Mouse (Mus musculus): ENCODE measurements around the gene Tmem214. TPM values are rescaled to one million over a fixed set of nuclear protein-coding genes. Genes with fewer than 3 reads are reported as not detected.

The Tmem214 gene
- polyA plus RNA-seq, 1 experiment, result 60.3 TPM

- Histone ChIP-seq H3K4me3 (ENCODE audit: extremely low read depth, insufficient read depth, insufficient read length) (no peak overlapping the region), H3K4me1 (ENCODE audit: control insufficient read depth, insufficient read depth, insufficient read length) (no peaks in the 10 kb centered on the region), H3K27me3 (ENCODE audit: control insufficient read depth, insufficient read depth, low read length) (no peaks in the 10 kb centered on the region), H3K36me3 (ENCODE audit: control insufficient read depth, insufficient read depth, low read length) (no peaks in the 10 kb centered on the region), H3K27ac (ENCODE audit: insufficient read depth, low read length) (no peak overlapping the region)
- no peak for DNase-seq (ENCODE audit: low read depth in 1 of 2, low spot score in 2 of 2)
- WGBS, result 93% methylated on average over 2 of the region's 2 CpGs
- no peak for TF ChIP-seq CTCF (IDR thresholded peaks at IDR 0.05; ENCODE audit: extremely low read depth, insufficient read depth, insufficient read length, insufficient replicate concordance)
- TF ChIP-seq POLR2A (IDR thresholded peaks at IDR 0.05; ENCODE audit: low read depth, low read length), result no peak
Measured at GRCm38 (mm10) chr5:30856124-30856523, 11.7 kb upstream of the Tmem214 start.

GRCm38 (mm10) chr5:30863852-30864251 lies 4.0 kb upstream of the Tmem214 start:
- H3K4me1 ChIP-seq (ENCODE audit: control insufficient read depth, insufficient read depth, insufficient read length), result peaks cover 4% of the 10 kb centered on the region; the same call in 1 of the 2 replicates
- no peak overlapping the region for H3K4me3 ChIP-seq (ENCODE audit: extremely low read depth, insufficient read depth, insufficient read length)
- 70% methylated on average over 4 of the region's 4 CpGs for WGBS
- no peaks in the 10 kb centered on the region for H3K27me3 ChIP-seq (ENCODE audit: control insufficient read depth, insufficient read depth, low read length)
- no peak for TF ChIP-seq CTCF (IDR thresholded peaks at IDR 0.05; ENCODE audit: extremely low read depth, insufficient read depth, insufficient read length, insufficient replicate concordance)
- no peak for TF ChIP-seq POLR2A (IDR thresholded peaks at IDR 0.05; ENCODE audit: low read depth, low read length)
- DNase-seq (ENCODE audit: low read depth in 1 of 2, low spot score in 2 of 2), result no peak
- no peaks in the 10 kb centered on the region for H3K36me3 ChIP-seq (ENCODE audit: control insufficient read depth, insufficient read depth, low read length)
- no peak overlapping the region for H3K27ac ChIP-seq (ENCODE audit: insufficient read depth, low read length)

GRCm38 (mm10) chr5:30864322-30864721 lies 3.5 kb upstream of the Tmem214 start:
- Histone ChIP-seq H3K36me3 (ENCODE audit: control insufficient read depth, insufficient read depth, low read length) (no peaks in the 10 kb centered on the region), H3K4me3 (ENCODE audit: extremely low read depth, insufficient read depth, insufficient read length) (no peak overlapping the region), H3K27ac (ENCODE audit: insufficient read depth, low read length) (no peak overlapping the region), H3K27me3 (ENCODE audit: control insufficient read depth, insufficient read depth, low read length) (no peaks in the 10 kb centered on the region), H3K4me1 (ENCODE audit: control insufficient read depth, insufficient read depth, insufficient read length) (peaks cover 7% of the 10 kb centered on the region; the same call in 1 of the 2 replicates)
- no peak for TF ChIP-seq CTCF (IDR thresholded peaks at IDR 0.05; ENCODE audit: extremely low read depth, insufficient read depth, insufficient read length, insufficient replicate concordance)
- TF ChIP-seq POLR2A (IDR thresholded peaks at IDR 0.05; ENCODE audit: low read depth, low read length), result no peak
- WGBS, result 79% methylated on average over 15 of the region's 15 CpGs
- no peak for DNase-seq (ENCODE audit: low read depth in 1 of 2, low spot score in 2 of 2)

GRCm38 (mm10) chr5:30866871-30867270 lies 941 bp upstream of the Tmem214 start:
- Histone ChIP-seq H3K4me3 (ENCODE audit: extremely low read depth, insufficient read depth, insufficient read length) (no peak overlapping the region), H3K27ac (ENCODE audit: insufficient read depth, low read length) (peak overlapping the region; percentile 42), H3K36me3 (ENCODE audit: control insufficient read depth, insufficient read depth, low read length) (peaks cover 5% of the 10 kb centered on the region; the same call in 1 of the 2 replicates), H3K27me3 (ENCODE audit: control insufficient read depth, insufficient read depth, low read length) (no peaks in the 10 kb centered on the region), H3K4me1 (ENCODE audit: control insufficient read depth, insufficient read depth, insufficient read length) (peaks cover 7% of the 10 kb centered on the region; the same call in 1 of the 2 replicates)
- WGBS, result 24% methylated on average over 3 of the region's 3 CpGs
- no peak for TF ChIP-seq POLR2A (IDR thresholded peaks at IDR 0.05; ENCODE audit: low read depth, low read length)
- no peak for TF ChIP-seq CTCF (IDR thresholded peaks at IDR 0.05; ENCODE audit: extremely low read depth, insufficient read depth, insufficient read length, insufficient replicate concordance)
- peak in 1 of 2 experiments; percentile 22 for DNase-seq (ENCODE audit: low read depth in 1 of 2, low spot score in 2 of 2)

- Histone ChIP-seq H3K27me3 (ENCODE audit: control insufficient read depth, insufficient read depth, low read length) (no peaks in the 10 kb centered on the region), H3K4me1 (ENCODE audit: control insufficient read depth, insufficient read depth, insufficient read length) (peaks cover 7% of the 10 kb centered on the region; the same call in 1 of the 2 replicates), H3K36me3 (ENCODE audit: control insufficient read depth, insufficient read depth, low read length) (peaks cover 22% of the 10 kb centered on the region), H3K4me3 (ENCODE audit: extremely low read depth, insufficient read depth, insufficient read length) (peak overlapping the region; percentile 37; the same call in 1 of the 2 replicates), H3K27ac (ENCODE audit: insufficient read depth, low read length) (peak overlapping the region; percentile 2; the same call in 1 of the 2 replicates)
- WGBS, result 29% methylated on average over 9 of the region's 9 CpGs
- no peak for TF ChIP-seq CTCF (IDR thresholded peaks at IDR 0.05; ENCODE audit: extremely low read depth, insufficient read depth, insufficient read length, insufficient replicate concordance)
- no peak for DNase-seq (ENCODE audit: low read depth in 1 of 2, low spot score in 2 of 2)
Measured at GRCm38 (mm10) chr5:30868981-30869380, 1.2 kb downstream of the Tmem214 start.

GRCm38 (mm10) chr5:30869405-30870130 lies 1.8 kb downstream of the Tmem214 start:
- TF ChIP-seq POLR2A (IDR thresholded peaks at IDR 0.05; ENCODE audit: low read depth, low read length) (peak; percentile 49), CTCF (IDR thresholded peaks at IDR 0.05; ENCODE audit: extremely low read depth, insufficient read depth, insufficient read length, insufficient replicate concordance) (no peak)
- Histone ChIP-seq H3K4me3 (ENCODE audit: extremely low read depth, insufficient read depth, insufficient read length) (peak overlapping the region; percentile 88), H3K36me3 (ENCODE audit: control insufficient read depth, insufficient read depth, low read length) (peaks cover 27% of the 10 kb centered on the region), H3K27ac (ENCODE audit: insufficient read depth, low read length) (peak overlapping the region; percentile 2; the same call in 1 of the 2 replicates), H3K27me3 (ENCODE audit: control insufficient read depth, insufficient read depth, low read length) (no peaks in the 10 kb centered on the region), H3K4me1 (ENCODE audit: control insufficient read depth, insufficient read depth, insufficient read length) (peaks cover 7% of the 10 kb centered on the region; the same call in 1 of the 2 replicates)
- peak; percentile 64 to 94 for DNase-seq (ENCODE audit: low read depth in 1 of 2, low spot score in 2 of 2)
- under 1% methylated on average over 56 of the region's 63 CpGs for WGBS

- H3K4me3 ChIP-seq (ENCODE audit: extremely low read depth, insufficient read depth, insufficient read length), result peak overlapping the region; percentile 88
- H3K36me3 ChIP-seq (ENCODE audit: control insufficient read depth, insufficient read depth, low read length), result peaks cover 31% of the 10 kb centered on the region
- H3K27me3 ChIP-seq (ENCODE audit: control insufficient read depth, insufficient read depth, low read length), result no peaks in the 10 kb centered on the region
- WGBS, result 18% methylated on average over 2 of the region's 2 CpGs
- no peak for DNase-seq (ENCODE audit: low read depth in 1 of 2, low spot score in 2 of 2)
- peaks cover 7% of the 10 kb centered on the region; the same call in 1 of the 2 replicates for H3K4me1 ChIP-seq (ENCODE audit: control insufficient read depth, insufficient read depth, insufficient read length)
- TF ChIP-seq CTCF (IDR thresholded peaks at IDR 0.05; ENCODE audit: extremely low read depth, insufficient read depth, insufficient read length, insufficient replicate concordance) (no peak), POLR2A (IDR thresholded peaks at IDR 0.05; ENCODE audit: low read depth, low read length) (no peak)
- H3K27ac ChIP-seq (ENCODE audit: insufficient read depth, low read length), result no peak overlapping the region
Measured at GRCm38 (mm10) chr5:30870131-30870406, 2.3 kb downstream of the Tmem214 start.

Measured in spleen, adult 2 months (tissue).